Mouse (Mus musculus) liver, adult 2 months (tissue): ENCODE measurements around the gene Gm28044. TPM values are rescaled to one million over a fixed set of nuclear protein-coding genes. Genes with fewer than 3 reads are reported as not detected.
"Not testable (repeated sequence)": the region's sequence is repeated elsewhere in the genome, so short reads cannot be mapped to it uniquely, and the experiment has no call there.

Experiments
- DNase-seq: peaks from one replicate; pipeline ENCODE4 v3.0.0-alpha.2; 2011; ENCODE audit warnings: low read depth, low spot score; ENCODE audit errors: extremely low read depth
- H3K27ac ChIP-seq: fragments of 200-500 bp; replicated peaks from 2 replicates; pipeline ENCODE4 v1.5.1; 2012; ENCODE audit warnings: low read depth, mild to moderate bottlenecking, control low read depth, inconsistent platforms, low read length; ENCODE audit not compliant: insufficient read depth
- H3K27me3 ChIP-seq: fragments of 200-500 bp; 2 replicates; pipeline ENCODE4 v1.6.1; 2012; ENCODE audit warnings: mild to moderate bottlenecking, moderate library complexity, low read length, inconsistent platforms; ENCODE audit not compliant: control insufficient read depth, insufficient read depth
- H3K36me3 ChIP-seq: fragments of 200-500 bp; 2 replicates; pipeline ENCODE4 v1.6.1; 2012; ENCODE audit warnings: low read length, inconsistent platforms; ENCODE audit not compliant: control insufficient read depth, insufficient read depth
- H3K4me1 ChIP-seq: fragments of 200-500 bp; 2 replicates; pipeline ENCODE4 v1.6.1; 2011; ENCODE audit warnings: low read length; ENCODE audit not compliant: control insufficient read depth, insufficient read depth
- H3K4me3 ChIP-seq: fragments of 200-500 bp; 2 replicates; pipeline ENCODE4 v1.5.1; 2011; ENCODE audit warnings: low read depth, mild to moderate bottlenecking, control low read depth, low read length, moderate library complexity; ENCODE audit not compliant: insufficient read depth
- H3K79me2 ChIP-seq: fragments of 200-500 bp; 2 replicates; pipeline ENCODE4 v1.6.1; 2012; ENCODE audit warnings: inconsistent platforms, mild to moderate bottlenecking, low read length, moderate library complexity; ENCODE audit not compliant: control insufficient read depth, insufficient read depth
- H3K9ac ChIP-seq: fragments of 200-500 bp; 2 replicates; pipeline ENCODE4 v1.6.1; 2012; ENCODE audit warnings: low read depth, mild to moderate bottlenecking, control low read depth, inconsistent platforms, low read length
- CTCF ChIP-seq: fragments of 200-500 bp; IDR thresholded peaks from 2 replicates; pipeline ENCODE4 v1.5.1; 2011; ENCODE audit warnings: low read depth, low read length, control low read depth
- POLR2A ChIP-seq: fragments of 200-500 bp; IDR thresholded peaks from 2 replicates; pipeline ENCODE4 v1.6.1; 2011; ENCODE audit warnings: low read length, control low read depth; ENCODE audit not compliant: insufficient read depth; ENCODE audit errors: extremely low read depth
- WGBS: fragments of 180-500 bp; shearing (Covaris S2); methylation state at CpG from one replicate; pipeline ENCODE4 v1.1.7; 2018; 5-methylcytosine and 5-hydroxymethylcytosine counted together
- polyA plus RNA-seq: library from polyadenylated mRNA; depleted of rRNA; stranded (reverse); fragments of >200 nt; gene quantifications from 2 replicates; pipeline ENCODE4 v1.2.3, GENCODE M21; 2012; rRNA removed
- total RNA-seq: library from RNA; depleted of rRNA; stranded (reverse); fragments of >200 nt; gene quantifications from 2 replicates; pipeline ENCODE4 v1.2.3, GENCODE M21; 2014; rRNA removed

The Gm28044 gene
- total and polyA plus RNA-seq, 2 experiments: not detected

DNA sequence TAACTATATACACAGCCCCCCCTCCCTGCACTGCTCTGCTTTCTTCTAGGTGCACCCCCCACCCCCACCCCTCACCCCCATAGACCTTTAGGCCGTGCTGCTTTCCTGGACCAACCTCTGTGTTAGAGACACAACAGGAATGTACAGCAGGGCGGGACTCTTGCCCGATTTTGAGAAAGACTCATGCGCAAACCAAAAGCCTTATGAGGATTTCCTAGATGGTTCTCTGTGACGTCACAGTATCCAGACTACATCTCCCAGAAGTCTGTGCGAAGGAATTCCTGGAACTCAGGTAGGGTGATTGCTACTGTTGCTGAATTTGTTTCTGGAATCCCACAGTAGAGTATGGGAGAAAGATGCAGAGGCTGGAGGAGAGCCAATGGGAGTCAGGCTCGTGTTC, 82.0 kb downstream of the Gm28044 start, which contains the start of gene Zfp458:
Zfp458 (minus strand) TSS at position 153 of the 400 bp plus-strand sequence.
- peak; percentile 4 for DNase-seq
- 45% methylated on average over 7 of the region's 7 CpGs for WGBS
- H3K79me2 ChIP-seq: no peaks in the 10 kb centered on the region

DNA sequence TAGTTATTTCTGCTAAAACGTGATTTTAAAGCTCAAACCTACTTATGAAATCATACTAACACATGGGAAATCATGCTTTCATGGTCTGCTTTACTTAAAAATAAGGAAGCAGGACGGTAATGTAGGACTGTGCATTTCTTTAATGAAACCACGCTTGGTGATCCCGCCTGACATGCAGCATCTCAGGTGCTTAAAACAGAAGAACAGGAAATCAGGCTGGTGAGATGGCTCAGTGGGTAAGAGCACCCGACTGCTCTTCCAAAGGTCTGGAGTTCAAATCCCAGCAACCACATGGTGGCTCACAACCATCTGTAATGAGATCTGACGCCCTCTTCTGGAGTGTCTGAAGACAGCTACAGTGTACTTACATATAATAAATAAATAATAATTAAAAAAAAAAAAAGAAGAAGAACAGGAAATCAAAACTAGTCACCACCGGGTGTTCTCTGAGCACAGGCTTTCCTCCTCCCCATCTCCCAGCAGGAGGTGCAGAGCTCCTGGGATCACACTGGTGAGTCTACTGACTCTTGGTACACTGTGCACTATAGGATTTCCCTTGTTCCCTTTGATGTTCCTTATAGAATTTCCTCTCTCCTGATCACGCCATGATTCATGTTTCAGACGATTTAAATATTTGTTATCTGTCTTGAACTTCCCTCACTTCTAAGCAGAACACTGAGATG, 90.8 kb downstream of the Gm28044 start:
- not testable (repeated sequence) for H3K27me3 ChIP-seq, H3K36me3 ChIP-seq, DNase-seq, H3K79me2 ChIP-seq, H3K4me1 ChIP-seq
- Histone ChIP-seq H3K9ac (peak overlapping the region; percentile 45; the same call in 1 of the 2 replicates), H3K27ac (peak overlapping the region; percentile 37), H3K4me3 (peak overlapping the region; percentile 82)
- 44% methylated on average over 9 of the region's 9 CpGs for WGBS

More for the DNA sequence above, 82.0 kb downstream of the Gm28044 start, which contains the start of gene Zfp458:
- Histone ChIP-seq H3K27me3 (0 out of 2 replicates have a peak, but pooled peaks cover 3% of the 10 kb centered on the region), H3K9ac (no peak within 1 kb of the TSS), H3K4me1 (no peaks in the 10 kb centered on the region), H3K4me3 (no peak within 1 kb of the TSS), H3K27ac (no peak within 1 kb of the TSS), H3K36me3 (no peaks in the 10 kb centered on the region)
- TF ChIP-seq POLR2A (no peak), CTCF (no peak)

GRCm38 (mm10) chr13:67268568-67269369, 91.6 kb downstream of the Gm28044 start:
- no peak for TF ChIP-seq CTCF
- peak; percentile 93 for DNase-seq
- peaks cover 2% of the 10 kb centered on the region; the same call in 1 of the 2 replicates for H3K4me1 ChIP-seq
- peak overlapping the region; percentile 82 for H3K4me3 ChIP-seq
- H3K36me3 ChIP-seq: no peaks in the 10 kb centered on the region; the same call in 1 of the 2 replicates
- H3K9ac ChIP-seq: peak overlapping the region; percentile 81
- H3K27me3 ChIP-seq: no peaks in the 10 kb centered on the region
- 6% methylated on average over 18 of the region's 18 CpGs for WGBS
- no peaks in the 10 kb centered on the region; the same call in 1 of the 2 replicates for H3K79me2 ChIP-seq
- H3K27ac ChIP-seq: peak overlapping the region; percentile 66

Other genes starting within 250 kb of the Gm28044 start
- gene Rslcan18, start 244.3 kb downstream of the Gm28044 start, total RNA-seq: 1.9 and 2.2 TPM in 2 replicates
- 0.20 and 0.39 TPM in 2 replicates for gene Rslcan18, start 244.3 kb downstream of the Gm28044 start, polyA plus RNA-seq
- 2.7 and 4.9 TPM in 2 replicates for gene Zfp759, start 238.9 kb downstream of the Gm28044 start, total RNA-seq
- 0.18 and 0.30 TPM in 2 replicates for gene Zfp759, start 238.9 kb downstream of the Gm28044 start, polyA plus RNA-seq
- gene Rsl1, start 187.4 kb downstream of the Gm28044 start, total RNA-seq: 2.4 and 3.2 TPM in 2 replicates
- gene Rsl1, start 187.4 kb downstream of the Gm28044 start, polyA plus RNA-seq: 0.30 and 0.33 TPM in 2 replicates
- gene Zfp455, start 166.0 kb downstream of the Gm28044 start, total RNA-seq: 1.3 and 1.8 TPM in 2 replicates
- 0.10 and 0.11 TPM in 2 replicates for gene Zfp455, start 166.0 kb downstream of the Gm28044 start, polyA plus RNA-seq
- 1.9 TPM in 2 replicates for gene Zfp458, start 82.1 kb downstream of the Gm28044 start, total RNA-seq
- 0.21 and 0.26 TPM in 2 replicates for gene Zfp458, start 82.1 kb downstream of the Gm28044 start, polyA plus RNA-seq
- gene Zfp457, start 54.1 kb downstream of the Gm28044 start, total RNA-seq: 1.9 and 4.0 TPM in 2 replicates
- gene Zfp457, start 54.1 kb downstream of the Gm28044 start, polyA plus RNA-seq: 0.51 and 0.87 TPM in 2 replicates
- 4.4 and 4.9 TPM in 2 replicates for gene Zfp595, start 28.0 kb downstream of the Gm28044 start, total RNA-seq
- 0.48 and 0.50 TPM in 2 replicates for gene Zfp595, start 28.0 kb downstream of the Gm28044 start, polyA plus RNA-seq
- gene Zfp953, start 69 bp upstream of the Gm28044 start, total RNA-seq: 2.4 and 2.8 TPM in 2 replicates
- gene Zfp953, start 69 bp upstream of the Gm28044 start, polyA plus RNA-seq: 0.26 and 0.28 TPM in 2 replicates
- gene Gm28041, start 15.2 kb upstream of the Gm28044 start, total RNA-seq: 0.27 and 0.65 TPM in 2 replicates
- not detected in 2 replicates for gene Gm28041, start 15.2 kb upstream of the Gm28044 start, polyA plus RNA-seq
- gene Zfp456, start 15.3 kb upstream of the Gm28044 start, total RNA-seq: 1.0 and 1.5 TPM in 2 replicates
- gene Zfp456, start 15.3 kb upstream of the Gm28044 start, polyA plus RNA-seq: 0.09 and 0.11 TPM in 2 replicates
- gene Zfp429, start 39.3 kb upstream of the Gm28044 start, total RNA-seq: 3.0 TPM in 2 replicates
- 0.69 and 1.00 TPM in 2 replicates for gene Zfp429, start 39.3 kb upstream of the Gm28044 start, polyA plus RNA-seq
- gene Zfp459, start 60.9 kb upstream of the Gm28044 start, total RNA-seq: 0.07 and 0.28 TPM in 2 replicates
- 0.04 and 0.11 TPM in 2 replicates for gene Zfp459, start 60.9 kb upstream of the Gm28044 start, polyA plus RNA-seq
- gene Zfp874a, start 91.1 kb upstream of the Gm28044 start, total RNA-seq: 26.6 and 32.5 TPM in 2 replicates
- gene Zfp874a, start 91.1 kb upstream of the Gm28044 start, polyA plus RNA-seq: 2.3 and 4.5 TPM in 2 replicates
- 7.2 and 8.7 TPM in 2 replicates for gene Zfp874b, start 123.7 kb upstream of the Gm28044 start, total RNA-seq
- 1.7 and 2.7 TPM in 2 replicates for gene Zfp874b, start 123.7 kb upstream of the Gm28044 start, polyA plus RNA-seq
- gene Zfp58, start 140.0 kb upstream of the Gm28044 start, total RNA-seq: 3.8 and 5.2 TPM in 2 replicates
- gene Zfp58, start 140.0 kb upstream of the Gm28044 start, polyA plus RNA-seq: 0.56 and 0.68 TPM in 2 replicates
- 0.07 TPM in 1 of 2 replicates, not detected in the other for gene Gm26965, start 165.6 kb upstream of the Gm28044 start, total RNA-seq
- not detected in 2 replicates for gene Gm26965, start 165.6 kb upstream of the Gm28044 start, polyA plus RNA-seq
- 14.9 and 16.6 TPM in 2 replicates for gene Zfp87, start 165.6 kb upstream of the Gm28044 start, total RNA-seq
- gene Zfp87, start 165.6 kb upstream of the Gm28044 start, polyA plus RNA-seq: 7.1 and 12.3 TPM in 2 replicates
- 6.8 and 8.9 TPM in 2 replicates for gene Zfp748, start 193.3 kb upstream of the Gm28044 start, total RNA-seq
- gene Zfp748, start 193.3 kb upstream of the Gm28044 start, polyA plus RNA-seq: 0.66 and 0.81 TPM in 2 replicates
- gene Zfp729b, start 249.2 kb upstream of the Gm28044 start, total RNA-seq: 7.1 and 9.5 TPM in 2 replicates
- gene Zfp729b, start 249.2 kb upstream of the Gm28044 start, polyA plus RNA-seq: 0.27 and 0.32 TPM in 2 replicates